Mouse (Mus musculus) E14TG2a.4 (cell line): ENCODE data around the gene Mier3.

ENCODE experiments used
- H3K27me3 ChIP-seq: 2 replicates; pipeline ENCODE4 v1.6.1; 2014; ENCODE audit warnings: low read length, control low read depth; ENCODE audit not compliant: insufficient read depth
- H3K36me3 ChIP-seq: 2 replicates; pipeline ENCODE4 v1.6.1; 2014; ENCODE audit warnings: low read length, control low read depth; ENCODE audit not compliant: insufficient read depth
- H3K4me1 ChIP-seq: replicated peaks from 2 replicates; pipeline ENCODE4 v1.6.1; 2014; ENCODE audit warnings: low read depth, low read length, control low read depth
- H3K4me3 ChIP-seq: replicated peaks from 2 replicates; pipeline ENCODE4 v1.5.1; 2014; ENCODE audit warnings: mild to moderate bottlenecking, low read length
- H3K9me3 ChIP-seq: 2 replicates; pipeline ENCODE4 v1.6.1; 2014; ENCODE audit warnings: low read length, control low read depth
- CTCF ChIP-seq: conservative IDR thresholded peaks from 2 replicates; pipeline ENCODE4 v1.5.1; 2014; ENCODE audit warnings: low read length
- NANOG ChIP-seq: IDR thresholded peaks from 2 replicates; pipeline ENCODE4 v1.6.1; 2014; ENCODE audit warnings: borderline replicate concordance, low read length, mixed read lengths
- POU5F1 ChIP-seq: IDR thresholded peaks from 2 replicates; pipeline ENCODE4 v1.6.1; 2014; ENCODE audit warnings: low read length, borderline replicate concordance

Gene Mier3

DNA sequence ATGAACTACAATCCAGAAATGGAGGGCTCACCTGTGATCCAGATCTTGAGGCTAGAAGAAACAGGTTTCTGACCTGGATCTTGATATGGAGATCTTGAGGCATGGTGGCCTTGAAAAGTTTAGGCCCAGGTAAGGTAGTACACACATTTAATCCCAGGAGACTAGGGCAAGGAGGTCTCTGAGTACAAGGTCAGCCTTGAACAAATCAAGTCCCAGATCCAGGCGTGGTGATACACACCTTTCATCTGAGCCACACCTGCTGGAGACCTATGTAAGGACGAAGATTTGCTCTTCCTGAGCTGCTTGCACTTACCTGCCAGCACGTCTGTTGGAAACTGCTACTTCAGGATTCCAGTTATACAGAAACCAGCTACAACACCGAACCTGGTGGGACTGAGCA is at the start of gene Mier3:
Mier3 (plus strand) TSS at position 301 of the 400 bp plus-strand sequence.
- TF ChIP-seq POU5F1 (no peak), CTCF (no peak), NANOG (no peak)
- Histone ChIP-seq H3K9me3 (peaks cover under 1% of the 10 kb centered on the region; the same call in 1 of the 2 replicates), H3K4me1 (peaks cover 26% of the 10 kb centered on the region), H3K36me3 (no peaks in the 10 kb centered on the region), H3K27me3 (peaks cover 22% of the 10 kb centered on the region), H3K4me3 (no peak within 1 kb of the TSS)

DNA sequence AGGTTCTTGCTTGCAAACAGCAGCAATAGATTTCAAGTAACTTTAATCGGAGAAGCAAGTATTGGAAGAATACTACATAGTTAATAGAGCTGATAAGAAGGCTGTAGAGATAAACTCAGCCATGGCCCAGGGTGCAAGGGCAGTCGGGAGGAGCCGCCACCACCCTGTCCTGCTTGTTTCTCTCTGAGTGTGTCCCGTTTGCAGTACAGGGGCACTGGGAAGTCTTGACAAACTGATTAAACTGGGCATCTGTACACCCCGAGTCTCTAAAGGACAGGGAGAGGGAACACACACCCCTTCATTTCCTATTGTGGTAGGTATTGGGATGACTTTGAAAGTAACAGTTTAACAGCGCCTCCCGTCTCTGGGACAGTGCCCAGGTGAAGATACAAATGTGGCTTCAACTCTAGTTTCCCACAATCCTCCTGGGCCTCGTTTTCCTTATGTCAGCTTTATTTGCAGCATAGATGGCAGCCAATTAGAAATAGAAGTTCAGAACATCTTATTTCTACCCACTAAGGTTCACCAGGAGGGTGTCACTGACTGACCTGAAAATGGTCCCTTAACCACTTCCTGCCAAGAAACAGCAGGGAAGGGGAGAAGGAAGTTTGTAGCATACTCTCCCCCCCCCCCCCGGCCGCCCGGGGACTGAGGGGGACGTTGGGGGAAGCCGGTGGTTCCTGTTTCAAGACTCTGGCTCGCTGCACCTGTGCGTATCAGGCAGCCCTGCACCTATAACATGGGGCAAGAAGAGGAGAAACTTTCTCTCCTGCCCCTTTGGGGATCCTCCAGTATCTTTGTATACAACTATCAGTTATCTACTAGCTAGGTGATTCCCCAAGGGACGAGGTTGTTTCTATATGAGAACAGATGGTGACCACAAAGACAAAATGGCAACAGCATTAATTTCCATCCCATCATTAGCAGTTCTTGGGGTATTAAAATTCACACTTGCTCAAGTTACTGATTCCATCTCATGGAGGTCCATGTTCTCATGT is 46.3 kb upstream of the Mier3 start:
- Histone ChIP-seq H3K4me1 (no peaks in the 10 kb centered on the region), H3K9me3 (peaks cover 35% of the 10 kb centered on the region), H3K4me3 (no peak overlapping the region), H3K36me3 (no peaks in the 10 kb centered on the region), H3K27me3 (no peaks in the 10 kb centered on the region)
- no peak for TF ChIP-seq NANOG
- no peak for TF ChIP-seq POU5F1
- no peak for TF ChIP-seq CTCF

DNA sequence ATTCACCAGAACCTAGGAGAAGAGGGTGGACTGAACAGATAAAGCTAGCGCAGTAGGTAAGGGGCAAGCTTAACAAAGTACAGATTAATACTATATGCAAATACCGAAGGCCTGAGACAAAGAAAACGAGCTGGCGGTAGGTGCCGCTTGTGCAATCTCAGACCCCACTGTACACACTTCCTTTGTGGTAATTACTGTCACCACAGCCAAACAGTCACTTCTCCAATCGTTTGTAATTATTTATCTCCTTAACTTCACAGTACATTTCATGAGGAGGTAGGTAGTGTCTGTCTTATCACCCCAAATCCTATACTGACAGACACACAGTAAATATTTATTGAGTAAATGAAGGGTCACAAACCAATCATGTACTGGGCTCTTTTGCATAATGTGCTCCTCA is 40.5 kb upstream of the Mier3 start:
- Histone ChIP-seq H3K27me3 (no peaks in the 10 kb centered on the region), H3K9me3 (peaks cover 58% of the 10 kb centered on the region), H3K4me1 (no peaks in the 10 kb centered on the region), H3K36me3 (no peaks in the 10 kb centered on the region), H3K4me3 (no peak overlapping the region)
- no peak for TF ChIP-seq POU5F1

GRCm38 (mm10) chr13:111643636-111644035 is 37.1 kb upstream of the Mier3 start:
- TF ChIP-seq POU5F1 (no peak), NANOG (no peak), CTCF (no peak)
- Histone ChIP-seq H3K4me3 (no peak overlapping the region), H3K9me3 (peaks cover 28% of the 10 kb centered on the region), H3K4me1 (no peaks in the 10 kb centered on the region), H3K36me3 (no peaks in the 10 kb centered on the region), H3K27me3 (no peaks in the 10 kb centered on the region)

GRCm38 (mm10) chr13:111646204-111646603 is 34.6 kb upstream of the Mier3 start:
- TF ChIP-seq CTCF: no peak
- no peak for TF ChIP-seq POU5F1
- no peak for TF ChIP-seq NANOG
- no peaks in the 10 kb centered on the region for H3K27me3 ChIP-seq
- no peak overlapping the region for H3K4me3 ChIP-seq
- no peaks in the 10 kb centered on the region for H3K36me3 ChIP-seq
- no peaks in the 10 kb centered on the region for H3K4me1 ChIP-seq
- peaks cover 29% of the 10 kb centered on the region for H3K9me3 ChIP-seq

- no peaks in the 10 kb centered on the region for H3K27me3 ChIP-seq
- peaks cover 29% of the 10 kb centered on the region for H3K9me3 ChIP-seq
- TF ChIP-seq NANOG (no peak), CTCF (no peak), POU5F1 (no peak)
- H3K4me1 ChIP-seq: no peaks in the 10 kb centered on the region
- no peaks in the 10 kb centered on the region for H3K36me3 ChIP-seq
- H3K4me3 ChIP-seq: no peak overlapping the region
Observed at GRCm38 (mm10) chr13:111647279-111647678, 33.5 kb upstream of the Mier3 start.

GRCm38 (mm10) chr13:111651020-111651419 is 29.8 kb upstream of the Mier3 start:
- H3K9me3 ChIP-seq: peaks cover 6% of the 10 kb centered on the region; the same call in 1 of the 2 replicates
- H3K27me3 ChIP-seq: no peaks in the 10 kb centered on the region
- TF ChIP-seq POU5F1 (no peak), CTCF (no peak), NANOG (no peak)
- H3K36me3 ChIP-seq: no peaks in the 10 kb centered on the region
- H3K4me3 ChIP-seq: no peak overlapping the region
- H3K4me1 ChIP-seq: no peaks in the 10 kb centered on the region

DNA sequence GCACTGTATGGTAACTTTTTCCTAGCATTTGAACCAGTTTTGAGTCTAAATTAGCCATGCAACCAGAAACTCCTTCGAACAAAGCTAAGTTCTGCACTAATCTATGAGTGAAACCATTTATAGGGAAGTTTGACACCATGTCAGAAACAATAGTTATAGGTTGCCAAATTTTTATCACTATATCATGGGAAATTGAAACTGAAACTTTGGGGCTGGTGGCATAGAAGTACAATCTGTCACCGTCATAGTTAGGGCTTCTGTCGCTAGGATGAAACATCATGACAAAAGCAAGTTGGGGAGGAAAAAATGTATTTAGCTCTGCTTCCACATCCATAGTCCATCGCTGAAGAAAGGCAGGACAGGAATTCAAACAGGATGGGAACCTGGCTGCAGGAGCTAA is 25.5 kb upstream of the Mier3 start:
- no peaks in the 10 kb centered on the region for H3K9me3 ChIP-seq
- no peak for TF ChIP-seq CTCF
- no peak for TF ChIP-seq POU5F1
- H3K4me3 ChIP-seq: no peak overlapping the region
- H3K4me1 ChIP-seq: no peaks in the 10 kb centered on the region
- H3K27me3 ChIP-seq: no peaks in the 10 kb centered on the region
- no peaks in the 10 kb centered on the region for H3K36me3 ChIP-seq

DNA sequence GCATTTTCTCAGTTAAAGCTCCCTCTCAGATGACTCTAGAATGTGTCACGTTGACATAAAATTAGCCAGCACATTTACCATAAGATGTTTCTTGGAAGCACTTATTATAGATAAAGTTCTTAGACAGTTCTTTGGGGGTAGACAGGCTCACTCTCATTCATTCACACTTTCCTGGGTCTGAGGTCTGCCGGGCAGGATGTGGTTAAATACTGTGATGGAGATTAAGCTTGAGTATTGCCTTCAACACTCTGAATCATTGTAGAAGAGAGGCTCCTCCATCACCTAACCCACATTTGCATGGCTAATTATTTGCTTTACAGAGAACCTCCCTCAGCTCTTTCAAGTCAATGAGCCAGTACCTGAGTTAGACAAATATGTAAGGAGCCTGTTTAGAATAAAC is 24.9 kb upstream of the Mier3 start:
- Histone ChIP-seq H3K4me1 (no peaks in the 10 kb centered on the region), H3K4me3 (no peak overlapping the region), H3K9me3 (no peaks in the 10 kb centered on the region), H3K27me3 (no peaks in the 10 kb centered on the region), H3K36me3 (no peaks in the 10 kb centered on the region)
- TF ChIP-seq NANOG: no peak
- no peak for TF ChIP-seq POU5F1
- TF ChIP-seq CTCF: no peak
